Mouse (Mus musculus) neural tube, embryonic 14.5 days (tissue): ENCODE results near the gene Scgb1b2. TPM values are rescaled to one million over a fixed set of nuclear protein-coding genes. Genes with fewer than 3 reads are reported as not detected.

Experiments
- ATAC-seq: fragments of 200-750 bp; cut with Nextera tagmentation; 2 replicates; pipeline ENCODE4 v1.8.0; 2017; ENCODE audit warnings: low read depth, mild to moderate bottlenecking, moderate TSS enrichment, moderate library complexity
- H3K27ac ChIP-seq: fragments of 300-500 bp; sonication (generic); 2 replicates; pipeline ENCODE4 v1.5.1; 2014; ENCODE audit warnings: low read depth, mild to moderate bottlenecking, control low read depth, low read length, moderate library complexity, mixed read lengths
- H3K27me3 ChIP-seq: fragments of 300-500 bp; sonication (generic); 2 replicates; pipeline ENCODE4 v1.6.1; 2014; ENCODE audit warnings: low read length; ENCODE audit not compliant: control insufficient read depth, insufficient read depth
- H3K36me3 ChIP-seq: fragments of 300-500 bp; sonication (generic); 2 replicates; pipeline ENCODE4 v1.6.1; 2014; ENCODE audit warnings: low read length, mixed read lengths; ENCODE audit not compliant: control insufficient read depth, insufficient read depth
- H3K4me1 ChIP-seq: fragments of 300-500 bp; sonication (generic); 2 replicates; pipeline ENCODE4 v1.6.1; 2014; ENCODE audit warnings: low read length; ENCODE audit not compliant: control insufficient read depth, insufficient read depth
- H3K4me2 ChIP-seq: fragments of 300-500 bp; sonication (generic); 2 replicates; pipeline ENCODE4 v1.6.1; 2014; ENCODE audit warnings: mild to moderate bottlenecking, low read depth, low read length, control low read depth
- H3K4me3 ChIP-seq: fragments of 300-500 bp; sonication (generic); 2 replicates; pipeline ENCODE4 v1.5.1; 2014; ENCODE audit warnings: low read depth, low read length, control low read depth, mixed read lengths
- H3K9ac ChIP-seq: fragments of 300-500 bp; sonication (generic); replicated peaks from 2 replicates; pipeline ENCODE4 v1.6.1; 2014; ENCODE audit warnings: low read depth, mild to moderate bottlenecking, control low read depth, low read length, mixed read lengths
- H3K9me3 ChIP-seq: fragments of 300-500 bp; sonication (generic); 2 replicates; pipeline ENCODE4 v1.6.1; 2016; ENCODE audit warnings: low read length; ENCODE audit not compliant: control insufficient read depth
- WGBS: fragments of 180-500 bp; shearing (Covaris S2); extraction: QIAGEN DNeasy Blood & Tissue Kit; methylation state at CpG from one replicate; pipeline ENCODE4 v1.1.7; 2014; 5-methylcytosine and 5-hydroxymethylcytosine counted together
- polyA plus RNA-seq: library from polyadenylated mRNA; unstranded; fragments of >200 nt; fragmentation: Nextera tagmentation; extraction: Ambion mirVana; gene quantifications from 2 replicates; pipeline ENCODE4 v1.2.1, GENCODE M21; 2014

Gene Scgb1b2
- not detected in 2 replicates for polyA plus RNA-seq

DNA sequence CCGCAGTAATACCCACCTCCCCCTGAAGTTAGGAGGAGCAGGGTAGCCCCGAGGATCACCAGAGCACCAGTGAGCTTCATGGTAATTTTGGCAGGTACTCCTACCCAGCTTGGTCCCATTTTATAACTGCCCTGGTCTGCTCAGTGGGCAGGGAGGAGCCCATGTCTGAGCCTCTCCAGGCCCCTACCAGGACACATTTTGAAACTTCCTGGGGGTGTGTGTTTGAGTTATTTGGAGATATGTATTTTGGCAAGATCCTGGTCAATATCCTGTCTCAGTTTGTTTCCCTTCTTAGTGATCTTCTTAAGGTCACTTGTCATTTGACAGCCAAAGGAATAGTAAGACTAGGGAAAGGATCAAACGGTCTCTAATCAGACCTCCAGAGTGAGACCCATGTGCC is at the start of gene Scgb1b2:
TSS of gene Scgb1b2 (minus strand) at position 101 of the 400 bp plus-strand sequence.
- H3K9ac ChIP-seq: no peak within 1 kb of the TSS
- ATAC-seq: no peak

DNA sequence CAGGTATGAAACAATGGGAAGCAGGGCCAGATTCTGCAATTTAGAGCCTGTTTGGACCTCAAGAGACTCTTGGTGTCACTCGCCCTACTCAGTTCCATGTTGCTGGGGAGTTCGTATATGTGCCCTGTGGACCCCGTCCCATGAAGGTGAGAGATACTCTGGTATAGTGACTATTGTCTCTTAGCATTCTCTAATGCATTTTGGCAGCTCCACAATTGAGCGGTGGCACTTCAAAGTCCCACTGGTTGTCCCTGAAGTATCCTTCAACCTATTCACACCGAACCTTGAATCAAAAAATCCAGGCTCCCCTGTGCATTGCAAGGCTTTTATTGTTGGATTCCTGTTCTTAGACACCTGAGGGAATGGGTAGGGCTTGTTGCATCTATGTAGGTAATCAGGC is 1.4 kb downstream of the Scgb1b2 start, which contains the start of gene Scgb2b2:
TSS of gene Scgb2b2 (plus strand) at position 301 of the 400 bp plus-strand sequence.
- Histone ChIP-seq H3K9ac (no peak within 1 kb of the TSS), H3K4me2 (no peak within 1 kb of the TSS), H3K27me3 (no peaks in the 10 kb centered on the region), H3K27ac (no peak within 1 kb of the TSS), H3K36me3 (no peaks in the 10 kb centered on the region), H3K4me1 (no peaks in the 10 kb centered on the region), H3K9me3 (peaks cover 9% of the 10 kb centered on the region), H3K4me3 (no peak within 1 kb of the TSS)
- ATAC-seq: no peak
- 83% methylated on average over 5 of the region's 5 CpGs for WGBS

More for the DNA sequence above, at the start of gene Scgb1b2:
- Histone ChIP-seq H3K27me3 (no peaks in the 10 kb centered on the region), H3K4me2 (no peak within 1 kb of the TSS), H3K36me3 (no peaks in the 10 kb centered on the region), H3K9me3 (peaks cover 9% of the 10 kb centered on the region), H3K27ac (no peak within 1 kb of the TSS), H3K4me3 (no peak within 1 kb of the TSS), H3K4me1 (no peaks in the 10 kb centered on the region)
- 86% methylated on average over 3 of the region's 3 CpGs for WGBS

Other genes starting within 250 kb of the Scgb1b2 start
- 7.8 and 12.9 TPM in 2 replicates for gene Fxyd5, start 249.3 kb downstream of the Scgb1b2 start, polyA plus RNA-seq
- gene Fxyd7, start 240.4 kb downstream of the Scgb1b2 start, polyA plus RNA-seq: 252 and 299 TPM in 2 replicates
- 9.6 and 22.9 TPM in 2 replicates for gene Fxyd1, start 234.6 kb downstream of the Scgb1b2 start, polyA plus RNA-seq
- 1.1 TPM in 1 of 2 replicates, not detected in the other for gene Lgi4, start 232.5 kb downstream of the Scgb1b2 start, polyA plus RNA-seq
- gene Fxyd3, start 215.1 kb downstream of the Scgb1b2 start, polyA plus RNA-seq: 0.35 TPM in 1 of 2 replicates, not detected in the other
- gene Hpn, start 176.5 kb downstream of the Scgb1b2 start, polyA plus RNA-seq: 0.67 TPM in 1 of 2 replicates, not detected in the other
- gene Scn1b, start 164.8 kb downstream of the Scgb1b2 start, polyA plus RNA-seq: 12.0 and 17.6 TPM in 2 replicates
- 180 and 208 TPM in 2 replicates for gene Gramd1a, start 135.9 kb downstream of the Scgb1b2 start, polyA plus RNA-seq
- not detected in 2 replicates for gene Scgb2b2, start 1.3 kb downstream of the Scgb1b2 start, polyA plus RNA-seq
- not detected in 2 replicates for gene Scgb2b3, start 70.3 kb upstream of the Scgb1b2 start, polyA plus RNA-seq
- gene Scgb1b3, start 83.8 kb upstream of the Scgb1b2 start, polyA plus RNA-seq: not detected in 2 replicates